Mouse (Mus musculus) testis, adult 2 months (tissue): ENCODE measurements at regions not wholly inside any gene's neighbourhood (a gene's known extent, or its start where the extent isn't known, plus 50 kb on each side); places are given as distances from the start of the nearest gene placed in this dataset.

Experiments used
- CTCF ChIP-seq: fragments of 200-500 bp; IDR thresholded peaks from 2 replicates; pipeline ENCODE4 v1.5.1; 2012; ENCODE audit warnings: low read depth, mild to moderate bottlenecking, inconsistent platforms, low read length, moderate library complexity; ENCODE audit not compliant: control insufficient read depth, insufficient read depth, insufficient replicate concordance
- POLR2A ChIP-seq: fragments of 200-500 bp; IDR thresholded peaks from 2 replicates; pipeline ENCODE4 v1.6.1; 2012; ENCODE audit warnings: low read depth, mild to moderate bottlenecking, inconsistent platforms, low read length, moderate library complexity; ENCODE audit not compliant: control insufficient read depth

DNA sequence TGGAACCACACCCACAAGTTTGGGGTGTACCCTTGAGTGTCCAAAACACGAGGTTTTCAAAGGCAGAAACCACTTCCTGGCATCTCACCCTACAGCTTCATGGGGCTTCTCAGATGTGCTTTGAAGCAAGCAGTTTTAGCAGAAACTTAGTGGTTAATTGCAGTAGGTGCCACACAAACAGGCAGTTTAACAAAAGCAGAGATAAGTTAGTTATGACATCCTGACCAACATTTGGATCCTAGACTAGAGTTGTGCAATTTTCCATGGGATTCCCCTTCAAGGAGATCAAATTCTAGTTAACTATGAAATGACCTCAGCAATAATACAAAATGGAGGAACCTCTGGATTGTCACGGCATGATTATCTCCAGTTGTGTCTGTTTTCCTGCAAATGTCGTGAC is 207.2 kb upstream of the Atp10a start:
- TF ChIP-seq CTCF (no peak), POLR2A (no peak)
